Mouse (Mus musculus) megakaryocyte-erythroid progenitor cell, adult 5 weeks (primary cell): ENCODE measurements around the gene BC117090. TPM values are rescaled to one million over a fixed set of nuclear protein-coding genes. Genes with fewer than 3 reads are reported as not detected.

Experiments
- polyA plus RNA-seq: library from polyadenylated mRNA; stranded (reverse); fragments of >175 nt; gene quantifications from 2 replicates; pipeline ENCODE4 v1.2.3, GENCODE M21; 2012

BC117090 gene
- not detected in 2 replicates for polyA plus RNA-seq

DNA sequence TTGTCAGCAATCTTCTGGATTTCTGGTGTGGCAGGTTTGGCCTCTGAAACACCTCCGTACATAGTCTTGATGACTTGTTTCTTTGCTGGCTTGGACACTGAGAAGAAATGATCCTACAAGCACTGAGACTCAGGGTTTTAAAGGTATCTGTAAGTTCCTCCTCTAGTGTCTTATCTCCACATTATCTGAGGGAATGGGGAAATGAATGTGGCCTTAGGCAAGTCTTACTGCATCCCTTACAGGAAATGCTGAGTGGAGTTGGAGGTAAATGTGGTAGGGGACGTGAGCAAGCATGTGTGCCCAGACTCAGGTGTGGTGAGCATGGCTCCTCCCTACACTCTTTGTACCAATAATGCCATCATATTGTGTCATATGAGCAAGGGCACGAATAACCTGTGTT, at the start of gene BC117090:
TSS of gene BC117090 (minus strand) at position 101 of the 400 bp plus-strand sequence.

DNA sequence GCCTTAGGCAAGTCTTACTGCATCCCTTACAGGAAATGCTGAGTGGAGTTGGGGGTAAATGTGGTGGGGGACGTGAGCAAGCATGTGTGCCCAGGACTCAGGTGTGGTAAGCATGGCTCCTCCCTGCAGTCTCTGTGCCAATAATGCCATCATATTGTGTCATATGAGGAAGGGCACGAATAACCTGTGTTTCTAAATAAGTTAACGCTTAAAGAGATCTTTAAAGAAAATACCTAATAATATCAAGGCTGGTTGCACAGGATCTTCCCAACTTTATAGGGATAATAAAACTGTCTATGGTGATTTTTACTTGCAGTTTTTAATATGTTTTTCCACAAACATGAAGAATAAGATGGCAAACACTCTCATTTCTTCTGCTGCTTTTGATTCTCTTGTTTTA, 33.5 kb upstream of the BC117090 start, which contains the start of gene BC100530:
TSS of gene BC100530 (minus strand) at position 101 of the 400 bp plus-strand sequence.

DNA sequence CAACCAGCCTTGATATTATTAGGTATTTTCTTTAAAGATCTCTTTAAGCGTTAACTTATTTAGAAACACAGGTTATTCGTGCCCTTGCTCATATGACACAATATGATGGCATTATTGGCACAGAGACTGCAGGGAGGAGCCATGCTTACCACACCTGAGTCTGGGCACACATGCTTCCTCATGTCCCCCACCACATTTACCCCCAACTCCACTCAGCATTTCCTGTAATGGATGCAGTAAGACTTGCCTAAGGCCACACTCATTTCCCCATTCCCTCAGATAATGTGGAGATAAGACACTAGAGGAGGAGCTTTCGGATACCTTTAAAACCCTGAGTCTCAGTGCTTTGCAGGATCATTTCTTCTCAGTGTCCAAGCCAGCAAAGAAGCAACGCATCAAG, 57.3 kb downstream of the BC117090 start, which contains the start of gene Stfa1:
TSS of gene Stfa1 (plus strand) at position 156 of the 400 bp plus-strand sequence.

Other genes with a start within 250 kb of the BC117090 start
- not detected in 2 replicates for gene Csta1, start 203.1 kb downstream of the BC117090 start, polyA plus RNA-seq
- not detected in 2 replicates for gene Stfa2l1, start 177.5 kb downstream of the BC117090 start, polyA plus RNA-seq
- gene Gm5483, start 150.1 kb downstream of the BC117090 start, polyA plus RNA-seq: 0.03 and 0.23 TPM in 2 replicates
- gene Gm5416, start 123.9 kb downstream of the BC117090 start, polyA plus RNA-seq: not detected in 2 replicates
- not detected in 2 replicates for gene 2010005H15Rik, start 112.9 kb downstream of the BC117090 start, polyA plus RNA-seq
- not detected in 2 replicates for gene Stfa1, start 57.4 kb downstream of the BC117090 start, polyA plus RNA-seq
- gene BC100530, start 33.4 kb upstream of the BC117090 start, polyA plus RNA-seq: not detected in 2 replicates
- gene Stfa2, start 74.1 kb upstream of the BC117090 start, polyA plus RNA-seq: 0.49 TPM in 1 of 2 replicates, not detected in the other
- 0.38 TPM in 1 of 2 replicates, not detected in the other for gene Stfa3, start 121.1 kb upstream of the BC117090 start, polyA plus RNA-seq
- not detected in 2 replicates for gene Casr, start 227.8 kb upstream of the BC117090 start, polyA plus RNA-seq